Mouse (Mus musculus) stomach, postnatal 0 days (tissue): ENCODE measurements around the gene Mgrn1. TPM values are rescaled to one million over a fixed set of nuclear protein-coding genes. Genes with fewer than 3 reads are reported as not detected.
A peak's percentile ranks its signal among the peaks of the same experiment; 100 is the strongest.

Experiments
- ATAC-seq: fragments of 200-750 bp; cut with Nextera tagmentation; 2 replicates; pipeline ENCODE4 v1.8.0; 2017; ENCODE audit not compliant: low FRiP score, low TSS enrichment
- DNase-seq: peaks from one replicate; pipeline ENCODE4 v3.0.0-alpha.2; 2016; ENCODE audit warnings: low spot score
- H3K27ac ChIP-seq: fragments of 300-500 bp; sonication (generic); replicated peaks from 2 replicates; pipeline ENCODE4 v1.5.1; 2014; ENCODE audit warnings: mild to moderate bottlenecking, control low read depth
- H3K27me3 ChIP-seq: fragments of 300-500 bp; sonication (generic); 2 replicates; pipeline ENCODE4 v1.6.1; 2014; ENCODE audit warnings: low read length; ENCODE audit not compliant: control insufficient read depth, insufficient read depth
- H3K36me3 ChIP-seq: fragments of 300-500 bp; sonication (generic); 2 replicates; pipeline ENCODE4 v1.6.1; 2014; ENCODE audit warnings: low read length, mixed read lengths; ENCODE audit not compliant: control insufficient read depth, insufficient read depth
- H3K4me1 ChIP-seq: fragments of 300-500 bp; sonication (generic); replicated peaks from 2 replicates; pipeline ENCODE4 v1.6.1; 2014; ENCODE audit warnings: antibody characterized with exemption; ENCODE audit not compliant: control insufficient read depth, insufficient read depth
- H3K4me2 ChIP-seq: fragments of 300-500 bp; sonication (generic); replicated peaks from 2 replicates; pipeline ENCODE4 v1.6.1; 2014; ENCODE audit warnings: low read depth, mild to moderate bottlenecking, control low read depth, moderate library complexity
- H3K4me3 ChIP-seq: fragments of 300-500 bp; sonication (generic); 2 replicates; pipeline ENCODE4 v1.5.1; 2014; ENCODE audit warnings: low read depth, low read length, control low read depth
- H3K9ac ChIP-seq: fragments of 300-500 bp; sonication (generic); 2 replicates; pipeline ENCODE4 v1.6.1; 2014; ENCODE audit warnings: mild to moderate bottlenecking, low read length, control low read depth, mixed read lengths
- H3K9me3 ChIP-seq: fragments of 300-500 bp; sonication (generic); 2 replicates; pipeline ENCODE4 v1.6.1; 2016; ENCODE audit warnings: low read length; ENCODE audit not compliant: control insufficient read depth
- CTCF ChIP-seq: IDR thresholded peaks from 2 replicates; pipeline ENCODE4 v1.5.1; 2016; ENCODE audit warnings: antibody characterized with exemption, low read depth, mild to moderate bottlenecking, moderate library complexity
- EP300 ChIP-seq: optimal IDR thresholded peaks from 2 replicates; pipeline ENCODE3; 2016; ENCODE audit warnings: antibody characterized with exemption
- WGBS: fragments of 180-500 bp; shearing (Covaris S2); extraction: QIAGEN DNeasy Blood & Tissue Kit; methylation state at CpG from one replicate; pipeline ENCODE4 v1.1.7; 2014; 5-methylcytosine and 5-hydroxymethylcytosine counted together
- polyA plus RNA-seq: library from polyadenylated mRNA; unstranded; fragments of >200 nt; fragmentation: Nextera tagmentation; extraction: Ambion mirVana; gene quantifications from 2 replicates; pipeline ENCODE4 v1.2.1, GENCODE M21; 2015

Mgrn1 gene
- polyA plus RNA-seq, 1 experiment from 2014 or later: 43.0 TPM

GRCm38 (mm10) chr16:4880136-4880825 is 5.8 kb upstream of the Mgrn1 start, which contains the start of gene Ubald1:
Gene Ubald1, minus strand, starts transcription at chr16:4880315.
- Histone ChIP-seq H3K9me3 (no peaks in the 10 kb centered on the region), H3K9ac (peak within 1 kb of the TSS; percentile 93), H3K36me3 (no peaks in the 10 kb centered on the region), H3K27ac (peak within 1 kb of the TSS; percentile 99), H3K4me1 (peaks cover 7% of the 10 kb centered on the region), H3K4me3 (peak within 1 kb of the TSS; percentile 89), H3K27me3 (no peaks in the 10 kb centered on the region), H3K4me2 (peak within 1 kb of the TSS; percentile 89)
- ATAC-seq (peak; percentile 84), DNase-seq (peak; percentile 99)
- no peak for TF ChIP-seq CTCF
- TF ChIP-seq EP300: peak; percentile 85
- WGBS: 1% methylated on average over 47 of the region's 48 CpGs

- ATAC-seq (no peak), DNase-seq (no peak)
- Histone ChIP-seq H3K4me2 (peak overlapping the region; percentile 62), H3K36me3 (no peaks in the 10 kb centered on the region), H3K4me3 (peak overlapping the region; percentile 89), H3K9ac (peak overlapping the region; percentile 93; the same call in 1 of the 2 replicates), H3K4me1 (peaks cover 3% of the 10 kb centered on the region), H3K27ac (peak overlapping the region; percentile 98), H3K27me3 (no peaks in the 10 kb centered on the region), H3K9me3 (no peaks in the 10 kb centered on the region)
- 53% methylated on average over 10 of the region's 10 CpGs for WGBS
- TF ChIP-seq EP300: no peak
Measured at GRCm38 (mm10) chr16:4881400-4882351, 4.4 kb upstream of the Mgrn1 start.

GRCm38 (mm10) chr16:4884930-4885329 is 1.1 kb upstream of the Mgrn1 start:
- H3K9ac ChIP-seq: no peak overlapping the region
- 91% methylated on average over 10 of the region's 10 CpGs for WGBS
- no peak overlapping the region; the same call in 1 of the 2 replicates for H3K27ac ChIP-seq
- peaks cover 3% of the 10 kb centered on the region for H3K4me1 ChIP-seq
- H3K36me3 ChIP-seq: no peaks in the 10 kb centered on the region
- ATAC-seq: no peak
- H3K4me2 ChIP-seq: no peak overlapping the region
- no peaks in the 10 kb centered on the region for H3K9me3 ChIP-seq
- H3K27me3 ChIP-seq: no peaks in the 10 kb centered on the region
- DNase-seq: no peak
- no peak overlapping the region for H3K4me3 ChIP-seq
- no peak for TF ChIP-seq CTCF
- TF ChIP-seq EP300: no peak

GRCm38 (mm10) chr16:4886690-4887020 is 606 bp downstream of the Mgrn1 start:
- peak overlapping the region; percentile 87 for H3K4me2 ChIP-seq
- H3K4me1 ChIP-seq: peaks cover 3% of the 10 kb centered on the region
- TF ChIP-seq CTCF (no peak), EP300 (no peak)
- ATAC-seq: no peak
- DNase-seq: no peak
- H3K9me3 ChIP-seq: no peaks in the 10 kb centered on the region
- peak overlapping the region; percentile 89 for H3K9ac ChIP-seq
- H3K27ac ChIP-seq: peak overlapping the region; percentile 93
- H3K27me3 ChIP-seq: no peaks in the 10 kb centered on the region
- peak overlapping the region; percentile 92 for H3K4me3 ChIP-seq
- H3K36me3 ChIP-seq: no peaks in the 10 kb centered on the region
- 0% methylated on average over 8 of the region's 8 CpGs for whole genome bisulfite sequencing

- DNase-seq (no peak), ATAC-seq (no peak)
- Histone ChIP-seq H3K4me1 (peaks cover 3% of the 10 kb centered on the region), H3K4me2 (no peak overlapping the region), H3K36me3 (no peaks in the 10 kb centered on the region), H3K27me3 (no peaks in the 10 kb centered on the region), H3K27ac (no peak overlapping the region), H3K9ac (no peak overlapping the region), H3K9me3 (no peaks in the 10 kb centered on the region), H3K4me3 (no peak overlapping the region)
- WGBS: 40% methylated on average over 4 of the region's 4 CpGs
- TF ChIP-seq EP300: no peak
- no peak for TF ChIP-seq CTCF
Measured at GRCm38 (mm10) chr16:4890201-4890709, 4.2 kb downstream of the Mgrn1 start.
